Mouse (Mus musculus) embryonic fibroblast, embryonic 13.5 days (primary cell): ENCODE measurements around the gene Wdr89.

Experiments
- CTCF ChIP-seq: IDR thresholded peaks from 2 replicates; pipeline ENCODE4 v1.5.1; 2011; ENCODE audit warnings: mild to moderate bottlenecking, control low read depth, low read length, moderate library complexity, borderline replicate concordance; ENCODE audit not compliant: insufficient read depth
- POLR2A ChIP-seq: IDR thresholded peaks from 2 replicates; pipeline ENCODE4 v1.6.1; 2011; ENCODE audit warnings: low read depth, mild to moderate bottlenecking, control low read depth, low read length, moderate library complexity

DNA sequence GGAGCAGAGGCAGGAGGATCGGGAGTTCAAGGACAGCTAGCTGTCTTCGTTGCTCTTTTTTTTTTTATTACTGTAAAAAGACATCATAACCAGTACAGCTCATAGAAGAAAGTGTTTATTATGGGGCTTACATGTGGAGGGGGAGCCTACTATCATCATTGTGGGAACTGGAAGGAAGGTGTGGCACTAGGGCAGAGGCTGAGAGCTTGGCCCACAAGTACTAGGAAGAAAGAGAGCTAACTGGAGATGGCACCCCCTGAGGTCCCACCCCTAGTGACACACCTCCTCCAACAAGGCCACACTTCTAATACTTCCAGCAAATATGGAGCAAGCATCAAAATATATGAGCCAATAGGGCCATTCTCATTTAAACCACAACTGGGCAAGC lies 19.6 kb downstream of the Wdr89 start:
- TF ChIP-seq POLR2A: no peak
- TF ChIP-seq CTCF: no peak
